Mouse (Mus musculus): ENCODE results near the gene Gpr89. TPM values are rescaled to one million over a fixed set of nuclear protein-coding genes. Genes with fewer than 3 reads are reported as not detected.

Gene Gpr89
- total RNA-seq, 1 experiment from 2014 or later: 6.5 TPM

- ATAC-seq (ENCODE audit: extremely low read depth, insufficient number of reproducible peaks, low FRiP score, poor library complexity, severe bottlenecking): no peak
Observed at GRCm38 (mm10) chr3:96834587-96835348, 70.4 kb downstream of the Gpr89 start.

DNA sequence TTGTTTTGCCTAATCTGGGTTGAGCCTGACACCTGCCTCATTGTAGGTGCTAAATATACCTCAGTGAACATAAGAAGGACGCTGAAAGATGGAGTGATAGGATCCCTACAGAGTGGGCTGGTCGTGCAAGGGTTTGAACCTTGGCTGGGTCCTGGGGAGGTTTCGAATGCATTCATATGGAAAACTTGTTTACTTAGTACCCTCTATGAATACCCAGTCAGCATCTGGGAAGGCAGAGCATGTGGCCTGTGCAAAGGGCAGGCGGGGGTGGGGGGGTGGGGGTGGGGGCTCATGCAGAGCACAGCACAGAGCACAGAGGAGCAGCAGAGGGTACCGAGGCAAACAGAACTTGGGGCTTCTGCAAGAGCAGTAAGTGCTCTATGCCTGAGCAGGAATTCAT lies 72.2 kb downstream of the Gpr89 start:
- ATAC-seq (ENCODE audit: extremely low read depth, insufficient number of reproducible peaks, low FRiP score, poor library complexity, severe bottlenecking): no peak

GRCm38 (mm10) chr3:96829856-96830255 lies 75.3 kb downstream of the Gpr89 start:
- no peak for ATAC-seq (ENCODE audit: extremely low read depth, insufficient number of reproducible peaks, low FRiP score, poor library complexity, severe bottlenecking)

GRCm38 (mm10) chr3:96828984-96829383 lies 76.2 kb downstream of the Gpr89 start, which contains the start of the genes Pdzk1 and Cd160:
Gene Pdzk1, plus strand, starts transcription at chr3:96829284.
Gene Cd160, minus strand, starts transcription at chr3:96829351.
- no peak for ATAC-seq (ENCODE audit: extremely low read depth, insufficient number of reproducible peaks, low FRiP score, poor library complexity, severe bottlenecking)

DNA sequence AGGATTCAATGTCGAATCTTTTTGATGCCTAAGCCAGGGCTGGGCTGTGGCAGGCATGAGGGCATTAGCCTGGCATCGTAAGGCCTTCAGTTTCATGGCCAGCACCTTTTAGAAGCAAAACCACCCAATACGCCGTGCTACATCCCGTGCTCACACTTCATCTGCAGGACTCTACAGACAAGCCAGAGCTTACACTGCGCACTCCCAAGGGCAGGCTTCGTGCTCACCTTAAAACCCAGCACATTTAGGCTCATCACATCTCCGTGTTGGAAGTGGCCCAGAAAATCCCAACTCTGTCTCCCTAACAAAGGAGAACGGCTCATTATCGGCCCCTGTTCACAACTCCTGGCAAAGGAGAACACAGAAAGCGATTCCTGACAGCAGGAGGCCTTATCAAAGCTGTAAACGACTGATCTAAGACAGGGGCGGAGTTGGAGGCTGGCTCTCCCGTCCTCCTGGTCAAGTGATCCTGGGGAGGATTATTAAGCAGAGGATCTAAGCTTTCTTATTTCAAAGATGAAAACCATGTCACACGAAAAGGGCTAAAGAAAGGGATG lies 76.8 kb downstream of the Gpr89 start:
- no peak for ATAC-seq (ENCODE audit: extremely low read depth, insufficient number of reproducible peaks, low FRiP score, poor library complexity, severe bottlenecking)

DNA sequence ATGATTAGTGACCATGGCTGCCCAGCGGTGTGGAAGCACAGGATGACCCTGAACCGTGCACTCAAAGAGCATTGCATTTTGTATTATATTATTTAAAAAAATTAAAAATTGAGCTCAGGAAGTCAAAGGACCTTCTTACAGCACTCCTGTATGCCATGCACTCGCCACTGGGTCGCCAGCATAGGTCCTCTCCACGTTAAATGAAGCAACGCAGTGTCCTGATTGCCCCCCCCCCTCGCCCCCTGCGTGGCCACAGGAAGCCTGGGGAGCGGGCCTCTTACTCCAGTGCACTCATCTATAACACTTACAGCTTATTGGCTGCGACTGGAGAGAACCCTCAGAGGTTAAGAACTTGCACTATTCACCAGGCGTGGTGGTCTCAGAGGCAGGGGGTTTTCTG lies 79.9 kb downstream of the Gpr89 start:
- ATAC-seq (ENCODE audit: extremely low read depth, insufficient number of reproducible peaks, low FRiP score, poor library complexity, severe bottlenecking): no peak

DNA sequence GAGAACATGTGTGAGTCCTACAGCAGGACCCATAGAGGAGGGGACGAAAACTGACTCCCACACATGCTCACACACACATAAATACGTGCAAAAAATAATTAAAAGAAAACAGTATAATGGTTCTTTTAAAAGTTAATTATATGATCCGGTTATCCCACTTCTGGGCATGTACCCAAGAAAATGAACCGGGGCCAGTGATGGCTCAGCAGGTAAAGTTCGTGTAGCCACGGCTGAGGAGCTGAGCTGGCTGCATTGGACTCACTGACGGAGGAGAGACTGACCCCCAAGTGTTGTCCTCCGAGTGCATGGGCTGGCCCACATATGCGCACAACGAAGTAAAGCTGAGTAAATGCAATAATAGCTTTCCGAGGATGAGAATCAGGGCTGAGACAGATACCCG lies 80.5 kb downstream of the Gpr89 start:
- no peak for ATAC-seq (ENCODE audit: extremely low read depth, insufficient number of reproducible peaks, low FRiP score, poor library complexity, severe bottlenecking)

DNA sequence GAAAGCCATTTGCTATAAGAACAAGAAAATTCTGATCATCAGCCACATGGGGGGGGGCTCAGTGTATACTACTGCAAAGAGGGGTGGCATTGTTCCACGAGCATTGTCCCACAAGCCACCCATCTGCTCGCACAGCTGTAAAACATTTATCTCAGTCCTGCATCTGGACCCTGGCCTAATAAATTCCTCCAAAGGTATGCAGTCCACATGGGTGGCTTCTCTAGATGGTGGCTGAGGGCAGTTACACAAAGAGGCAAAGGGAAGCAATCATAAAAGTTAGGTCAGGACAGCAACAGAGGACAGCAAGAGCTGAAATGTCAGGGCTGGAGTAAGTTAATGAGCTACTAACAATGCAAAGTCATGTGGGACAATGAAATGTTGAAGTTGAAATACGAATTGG lies 81.4 kb downstream of the Gpr89 start:
- ATAC-seq (ENCODE audit: extremely low read depth, insufficient number of reproducible peaks, low FRiP score, poor library complexity, severe bottlenecking): no peak

GRCm38 (mm10) chr3:96821581-96821980 lies 83.6 kb downstream of the Gpr89 start:
- no peak for ATAC-seq (ENCODE audit: extremely low read depth, insufficient number of reproducible peaks, low FRiP score, poor library complexity, severe bottlenecking)

DNA sequence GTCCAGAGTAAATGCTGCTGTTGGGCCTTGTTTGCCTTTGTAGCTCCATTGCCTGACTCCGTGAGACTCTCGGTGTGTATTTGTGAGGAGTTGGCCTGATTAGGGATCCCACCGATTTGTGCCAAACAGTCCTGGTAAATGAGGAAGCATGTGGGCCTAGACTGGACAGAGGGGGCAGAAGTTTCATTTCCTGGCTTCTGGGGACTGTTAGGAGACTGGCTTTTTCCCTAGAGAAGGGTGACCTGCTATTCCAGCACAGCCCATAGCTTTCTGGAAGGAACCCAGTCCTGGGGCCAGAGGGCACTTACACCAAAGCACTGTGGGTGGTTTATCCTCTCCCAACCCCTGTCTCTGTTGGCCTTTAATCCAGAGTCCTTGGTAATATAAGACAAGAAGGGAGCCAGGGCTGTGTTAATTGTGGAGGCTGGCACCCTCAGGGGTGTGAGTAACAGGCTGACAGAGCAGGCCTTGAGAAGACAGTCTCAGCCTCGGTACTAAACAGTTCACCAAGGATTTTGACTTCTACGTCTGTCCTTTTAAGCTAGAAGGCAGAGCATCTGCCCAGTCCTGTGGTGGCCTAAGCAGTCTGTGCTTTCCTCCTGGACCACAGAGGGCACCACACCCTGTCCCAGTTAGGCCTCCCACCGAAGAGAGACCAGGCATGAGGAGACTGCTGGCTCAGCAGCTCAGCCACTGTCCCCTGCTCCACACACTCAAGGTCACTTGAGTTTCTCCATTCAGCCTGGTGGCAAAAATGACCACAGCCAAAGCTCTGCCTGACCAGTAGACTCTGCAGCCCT lies 84.8 kb downstream of the Gpr89 start:
- ATAC-seq (ENCODE audit: extremely low read depth, insufficient number of reproducible peaks, low FRiP score, poor library complexity, severe bottlenecking): no peak

Other genes with a start within 250 kb of the Gpr89 start
- 0.25 and 1.0 TPM in 2 replicates for gene Ankrd35, start 235.2 kb downstream of the Gpr89 start, total RNA-seq (2017)
- gene Pias3, start 209.0 kb downstream of the Gpr89 start, total RNA-seq (2017): 29.4 and 36.8 TPM in 2 replicates
- 1.2 TPM in 2 replicates for gene Nudt17, start 196.8 kb downstream of the Gpr89 start, total RNA-seq (2017)
- 35.7 and 38.3 TPM in 2 replicates for gene Polr3c, start 177.7 kb downstream of the Gpr89 start, total RNA-seq (2017)
- 90.6 and 95.0 TPM in 2 replicates for gene Rnf115, start 177.7 kb downstream of the Gpr89 start, total RNA-seq (2017)
- 0.12 TPM in 1 of 2 replicates, not detected in the other for gene Pdzk1, start 76.1 kb downstream of the Gpr89 start, total RNA-seq (2017)
- gene Cd160, start 76.0 kb downstream of the Gpr89 start, total RNA-seq (2017): 0.25 and 1.2 TPM in 2 replicates
- gene Gja5, start 653 bp downstream of the Gpr89 start, total RNA-seq (2017): not detected in 2 replicates
- gene Gja8, start 20.7 kb upstream of the Gpr89 start, total RNA-seq (2017): not detected in 2 replicates

Data from neutrophil, adult 5-6 weeks (primary cell).